ENCODE assay signal across 29 mouse cellular contexts in the genomic region with DNA sequence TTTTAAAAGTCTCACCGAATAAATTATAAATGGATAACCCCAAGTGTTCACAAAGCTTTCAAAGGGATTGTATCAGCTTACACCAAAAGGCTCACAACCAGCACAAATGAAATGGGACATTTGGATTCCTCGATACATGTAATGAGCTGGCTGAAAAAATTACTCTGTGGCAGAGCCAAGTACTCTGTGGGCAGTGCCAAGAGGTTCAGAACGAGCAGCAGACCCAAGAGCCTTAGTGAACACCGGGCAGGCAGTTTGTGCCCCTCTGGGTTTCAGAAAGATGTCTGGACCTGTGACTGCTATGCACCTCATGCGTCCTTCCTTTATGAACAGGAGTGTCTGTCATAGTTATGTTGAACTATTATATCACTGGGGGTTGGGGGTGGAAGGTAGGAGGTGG.
DNase-seq lines count a peak whose midpoint lies in the region; ATAC-seq and TF ChIP-seq lines count a peak whose summit lies in the region.
"Had no signal": no experiment of that assay in that cellular context is flagged by ENCODE, and none has a peak within 500 bp of the region (broad histone marks: within the 10 kb centered on the region; RNA-seq: fewer than 3 reads in every experiment).

No protein-coding gene starts in this region.

- H3K4me1 ChIP-seq in forebrain, embryonic 15.5 days = no peaks in the 10 kb centered on the region
- no peaks in the 10 kb centered on the region for H3K4me1 ChIP-seq in forebrain, embryonic 13.5 days
- no peaks in the 10 kb centered on the region for H3K4me1 ChIP-seq in hindbrain, postnatal 0 days (ENCODE audit: insufficient read depth, low read length)
- no peaks in the 10 kb centered on the region for H3K4me1 ChIP-seq in hindbrain, embryonic 14.5 days (replicated peaks; ENCODE audit: control insufficient read depth, insufficient read depth, low read length)
- no peaks in the 10 kb centered on the region for H3K4me1 ChIP-seq in embryonic facial prominence, embryonic 10.5 days
- H3K4me1 ChIP-seq: heart, embryonic 12.5 days; hindbrain, embryonic 15.5 days; intestine, embryonic 15.5 days; limb, embryonic 10.5 days; limb, embryonic 15.5 days; liver, embryonic 13.5 days; megakaryocyte, embryonic 14.5 days; midbrain, embryonic 12.5 days had no signal

- peak; percentile 17 for DNase-seq in adrenal gland, postnatal 14 days
- no peak for DNase-seq in adrenal gland, adult 8-10 months
- peak; percentile 16 for DNase-seq in hindbrain, postnatal 0 days (ENCODE audit: low spot score)
- no peak for DNase-seq in hindbrain, embryonic 14.5 days (ENCODE audit: low spot score)
- DNase-seq in Muller cell, postnatal 12 days (ENCODE audit: inconsistent ontology term) = peak; percentile 47
- no peak for DNase-seq in embryonic facial prominence, embryonic 10.5 days (ENCODE audit: low spot score)
- DNase-seq: adrenal gland, postnatal 10 days; cerebellum, adult 8-10 months; gastrocnemius, postnatal 14 days; kidney, adult 8-10 months; kidney, postnatal 4 days; liver, embryonic 13.5 days; lung, adult 18-20 months; lung, postnatal 4 days; retina, postnatal 1 day; spleen, adult 18-20 months had no signal

- H3K9ac ChIP-seq in forebrain, embryonic 15.5 days (replicated peaks) = no peak overlapping the region
- H3K9ac ChIP-seq in forebrain, embryonic 13.5 days = no peak overlapping the region
- no peak overlapping the region for H3K9ac ChIP-seq in hindbrain, postnatal 0 days (replicated peaks; ENCODE audit: low read length)
- no peak overlapping the region for H3K9ac ChIP-seq in hindbrain, embryonic 14.5 days
- H3K9ac ChIP-seq: heart, embryonic 12.5 days; hindbrain, embryonic 15.5 days; intestine, embryonic 15.5 days; limb, embryonic 15.5 days; liver, embryonic 13.5 days; midbrain, embryonic 12.5 days had no signal

- 68% methylated on average over 5 of the region's 5 CpGs for WGBS in forebrain, embryonic 15.5 days
- WGBS in forebrain, embryonic 13.5 days = 78% methylated on average over 5 of the region's 5 CpGs
- 65% methylated on average over 5 of the region's 5 CpGs for WGBS in hindbrain, postnatal 0 days
- 91% methylated on average over 5 of the region's 5 CpGs for WGBS in hindbrain, embryonic 14.5 days
- WGBS in embryonic facial prominence, embryonic 10.5 days = 88% methylated on average over 5 of the region's 5 CpGs

- no peaks in the 10 kb centered on the region for H3K36me3 ChIP-seq in forebrain, embryonic 15.5 days
- H3K36me3 ChIP-seq in forebrain, embryonic 13.5 days (ENCODE audit: poor library complexity, severe bottlenecking) = no peaks in the 10 kb centered on the region
- no peaks in the 10 kb centered on the region for H3K36me3 ChIP-seq in hindbrain, postnatal 0 days (ENCODE audit: insufficient read depth, low read length)
- H3K36me3 ChIP-seq in hindbrain, embryonic 14.5 days (replicated peaks; ENCODE audit: control insufficient read depth, insufficient read depth) = no peaks in the 10 kb centered on the region
- H3K36me3 ChIP-seq in embryonic facial prominence, embryonic 10.5 days (replicated peaks) = no peaks in the 10 kb centered on the region
- H3K36me3 ChIP-seq: heart, embryonic 12.5 days; hindbrain, embryonic 15.5 days; intestine, embryonic 15.5 days; limb, embryonic 10.5 days; limb, embryonic 15.5 days; liver, embryonic 13.5 days; midbrain, embryonic 12.5 days had no signal

- no peak overlapping the region for H3K4me2 ChIP-seq in forebrain, embryonic 15.5 days (replicated peaks)
- H3K4me2 ChIP-seq in forebrain, embryonic 13.5 days = no peak overlapping the region
- H3K4me2 ChIP-seq in hindbrain, postnatal 0 days (ENCODE audit: low read depth, low read length) = no peak overlapping the region
- no peak overlapping the region for H3K4me2 ChIP-seq in hindbrain, embryonic 14.5 days (replicated peaks)
- H3K4me2 ChIP-seq: heart, embryonic 12.5 days; hindbrain, embryonic 15.5 days; intestine, embryonic 15.5 days; limb, embryonic 15.5 days; liver, embryonic 13.5 days; midbrain, embryonic 12.5 days had no signal

- no peaks in the 10 kb centered on the region for H3K27me3 ChIP-seq in forebrain, embryonic 15.5 days
- H3K27me3 ChIP-seq in forebrain, embryonic 13.5 days = no peaks in the 10 kb centered on the region
- H3K27me3 ChIP-seq in hindbrain, postnatal 0 days (ENCODE audit: insufficient read depth, low read length) = no peaks in the 10 kb centered on the region
- H3K27me3 ChIP-seq in hindbrain, embryonic 14.5 days (ENCODE audit: control insufficient read depth, insufficient read depth, low read length) = no peaks in the 10 kb centered on the region
- H3K27me3 ChIP-seq in embryonic facial prominence, embryonic 10.5 days (replicated peaks; ENCODE audit: low read depth, poor library complexity, severe bottlenecking) = no peaks in the 10 kb centered on the region
- H3K27me3 ChIP-seq: CH12.LX; heart, embryonic 12.5 days; hindbrain, embryonic 15.5 days; intestine, embryonic 15.5 days; limb, embryonic 15.5 days; liver, embryonic 13.5 days; megakaryocyte, embryonic 14.5 days; midbrain, embryonic 12.5 days had no signal

- no peak overlapping the region for H3K4me3 ChIP-seq in forebrain, embryonic 15.5 days
- H3K4me3 ChIP-seq in forebrain, embryonic 13.5 days = no peak overlapping the region
- H3K4me3 ChIP-seq in hindbrain, postnatal 0 days (ENCODE audit: low read length) = no peak overlapping the region
- H3K4me3 ChIP-seq in hindbrain, embryonic 14.5 days (replicated peaks; ENCODE audit: low read length) = no peak overlapping the region
- no peak overlapping the region for H3K4me3 ChIP-seq in embryonic facial prominence, embryonic 10.5 days
- H3K4me3 ChIP-seq: erythroblast, embryonic 14.5 days; heart, embryonic 12.5 days; hindbrain, embryonic 15.5 days; intestine, embryonic 15.5 days; limb, embryonic 10.5 days; limb, embryonic 15.5 days; liver, embryonic 13.5 days; megakaryocyte, embryonic 14.5 days; midbrain, embryonic 12.5 days had no signal

- H3K9me3 ChIP-seq in forebrain, embryonic 15.5 days = no peaks in the 10 kb centered on the region
- H3K9me3 ChIP-seq in forebrain, embryonic 13.5 days (replicated peaks) = no peaks in the 10 kb centered on the region
- no peaks in the 10 kb centered on the region for H3K9me3 ChIP-seq in hindbrain, postnatal 0 days (ENCODE audit: low read length)
- no peaks in the 10 kb centered on the region for H3K9me3 ChIP-seq in hindbrain, embryonic 14.5 days (ENCODE audit: control insufficient read depth, low read length)
- no peaks in the 10 kb centered on the region for H3K9me3 ChIP-seq in embryonic facial prominence, embryonic 10.5 days
- H3K9me3 ChIP-seq: heart, embryonic 12.5 days; hindbrain, embryonic 15.5 days; intestine, embryonic 15.5 days; limb, embryonic 10.5 days; limb, embryonic 15.5 days; liver, embryonic 13.5 days; midbrain, embryonic 12.5 days had no signal

- no peak overlapping the region for H3K27ac ChIP-seq in forebrain, embryonic 15.5 days (replicated peaks)
- H3K27ac ChIP-seq in forebrain, embryonic 13.5 days = no peak overlapping the region
- no peak overlapping the region for H3K27ac ChIP-seq in hindbrain, postnatal 0 days
- H3K27ac ChIP-seq in hindbrain, embryonic 14.5 days = no peak overlapping the region
- H3K27ac ChIP-seq in embryonic facial prominence, embryonic 10.5 days (replicated peaks) = no peak overlapping the region
- H3K27ac ChIP-seq: hindbrain, embryonic 15.5 days; intestine, embryonic 15.5 days; kidney, postnatal 0 days; limb, embryonic 10.5 days; limb, embryonic 15.5 days; liver, embryonic 13.5 days; midbrain, embryonic 12.5 days had no signal

- no peak for TF ChIP-seq CTCF in hindbrain, postnatal 0 days (IDR thresholded peaks at IDR 0.05; ENCODE audit: low read depth)

- peak; percentile 51; the same call in 1 of the 2 replicates for ATAC-seq in forebrain, embryonic 15.5 days (replicated peaks)
- no peak for ATAC-seq in forebrain, embryonic 13.5 days
- ATAC-seq in hindbrain, postnatal 0 days = no peak
- no peak for ATAC-seq in hindbrain, embryonic 14.5 days (ENCODE audit: low FRiP score)
- ATAC-seq: lung, postnatal 0 days had no signal

Comparison
In these comparisons a context has a peak if more than half of its experiments do, and no peak if none do; other contexts are left out.
1. DNase-seq: peak in adrenal gland, postnatal 14 days (single experiment), hindbrain, postnatal 0 days (single experiment) and Muller cell, postnatal 12 days (single experiment); none in adrenal gland, adult 8-10 months (single experiment), hindbrain, embryonic 14.5 days (single experiment) and embryonic facial prominence, embryonic 10.5 days (single experiment).